Mouse (Mus musculus): ENCODE data around the gene Gabpb1. TPM values are rescaled to one million over a fixed set of nuclear protein-coding genes. Genes with fewer than 3 reads are reported as not detected.

Gene Gabpb1
- total RNA-seq, 1 experiment from 2014 or later, result 22.6 TPM

GRCm38 (mm10) chr2:126599005-126599404 lies 77.1 kb downstream of the Gabpb1 start:
- no peak for ATAC-seq (replicated peaks; ENCODE audit: insufficient number of reproducible peaks, low FRiP score, low TSS enrichment, poor library complexity, severe bottlenecking)

GRCm38 (mm10) chr2:126598359-126598758 lies 77.8 kb downstream of the Gabpb1 start:
- ATAC-seq (replicated peaks; ENCODE audit: insufficient number of reproducible peaks, low FRiP score, low TSS enrichment, poor library complexity, severe bottlenecking), result no peak

- no peak; the same call in 1 of the 2 replicates for ATAC-seq (replicated peaks; ENCODE audit: insufficient number of reproducible peaks, low FRiP score, low TSS enrichment, poor library complexity, severe bottlenecking)
Observed at GRCm38 (mm10) chr2:126597279-126598241, 78.6 kb downstream of the Gabpb1 start.

GRCm38 (mm10) chr2:126596347-126597072 lies 79.6 kb downstream of the Gabpb1 start:
- no peak for ATAC-seq (replicated peaks; ENCODE audit: insufficient number of reproducible peaks, low FRiP score, low TSS enrichment, poor library complexity, severe bottlenecking)

- ATAC-seq (replicated peaks; ENCODE audit: insufficient number of reproducible peaks, low FRiP score, low TSS enrichment, poor library complexity, severe bottlenecking), result peak; percentile 73
Observed at GRCm38 (mm10) chr2:126593831-126594610, 82.1 kb downstream of the Gabpb1 start.

- ATAC-seq (replicated peaks; ENCODE audit: insufficient number of reproducible peaks, low FRiP score, low TSS enrichment, poor library complexity, severe bottlenecking), result no peak
Observed at GRCm38 (mm10) chr2:126591304-126591703, 84.8 kb downstream of the Gabpb1 start.

GRCm38 (mm10) chr2:126587468-126587867 lies 88.7 kb downstream of the Gabpb1 start:
- ATAC-seq (replicated peaks; ENCODE audit: insufficient number of reproducible peaks, low FRiP score, low TSS enrichment, poor library complexity, severe bottlenecking), result 0 out of 2 replicates have a peak, but pooled peaks have one; percentile 56

- no peak for ATAC-seq (replicated peaks; ENCODE audit: insufficient number of reproducible peaks, low FRiP score, low TSS enrichment, poor library complexity, severe bottlenecking)
Observed at GRCm38 (mm10) chr2:126584621-126585369, 91.3 kb downstream of the Gabpb1 start.

GRCm38 (mm10) chr2:126583960-126584359 lies 92.2 kb downstream of the Gabpb1 start:
- ATAC-seq (replicated peaks; ENCODE audit: insufficient number of reproducible peaks, low FRiP score, low TSS enrichment, poor library complexity, severe bottlenecking), result no peak

- no peak for ATAC-seq (replicated peaks; ENCODE audit: insufficient number of reproducible peaks, low FRiP score, low TSS enrichment, poor library complexity, severe bottlenecking)
Observed at GRCm38 (mm10) chr2:126579282-126579681, 96.9 kb downstream of the Gabpb1 start.

Other genes with a start within 250 kb of the Gabpb1 start
- gene Atp8b4, start 175.7 kb downstream of the Gabpb1 start, total RNA-seq (2017), result 75.4 to 129 TPM (median 81.3 TPM) in 3 replicates
- gene Slc27a2, start 123.9 kb downstream of the Gabpb1 start, total RNA-seq (2017), result 0.32 to 0.87 TPM in 2 of 3 replicates, not detected in the other
- gene Hdc, start 57.0 kb downstream of the Gabpb1 start, total RNA-seq (2017), result 27.7 to 79.7 TPM (median 71.5 TPM) in 3 replicates
- gene Usp8, start 31.0 kb upstream of the Gabpb1 start, total RNA-seq (2017), result 72.0 to 89.6 TPM (median 77.6 TPM) in 3 replicates
- 0.49 to 0.57 TPM in 2 of 3 replicates, not detected in the other for gene Usp50, start 107.1 kb upstream of the Gabpb1 start, total RNA-seq (2017)
- 57.2 to 80.3 TPM (median 67.0 TPM) in 3 replicates for gene Trpm7, start 199.9 kb upstream of the Gabpb1 start, total RNA-seq (2017)